Mouse (Mus musculus) heart, adult 2 months (tissue): ENCODE measurements around the gene Prn. TPM values are rescaled to one million over a fixed set of nuclear protein-coding genes. Genes with fewer than 3 reads are reported as not detected.

Source experiments
- DNase-seq, 2 experiments: peaks; one replicate each; pipeline ENCODE4 v3.0.0; 2021
- H3K27ac ChIP-seq: fragments of 200-600 bp; 2 replicates; pipeline ENCODE4 v1.8.1; 2022
- H3K27me3 ChIP-seq: fragments of 200-500 bp; 2 replicates; pipeline ENCODE4 v1.6.1; 2012; ENCODE audit warnings: mild to moderate bottlenecking, low read length, inconsistent platforms, mixed read lengths; ENCODE audit not compliant: control insufficient read depth, insufficient read depth
- H3K36me3 ChIP-seq: fragments of 200-500 bp; 2 replicates; pipeline ENCODE4 v1.6.1; 2012; ENCODE audit warnings: low read length, inconsistent platforms; ENCODE audit not compliant: control insufficient read depth, insufficient read depth
- H3K4me1 ChIP-seq: fragments of 200-500 bp; 2 replicates; pipeline ENCODE4 v1.6.1; 2011; ENCODE audit warnings: low read length; ENCODE audit not compliant: control insufficient read depth, insufficient read depth
- H3K4me3 ChIP-seq: fragments of 200-600 bp; 2 replicates; pipeline ENCODE4 v1.8.1; 2022
- H3K79me2 ChIP-seq: fragments of 200-500 bp; replicated peaks from 2 replicates; pipeline ENCODE4 v1.6.1; 2012; ENCODE audit warnings: mild to moderate bottlenecking, inconsistent platforms, low read length, moderate library complexity, mixed read lengths; ENCODE audit not compliant: control insufficient read depth, insufficient read depth
- H3K9ac ChIP-seq: fragments of 200-500 bp; 2 replicates; pipeline ENCODE4 v1.6.1; 2012; ENCODE audit warnings: low read depth, mild to moderate bottlenecking, control low read depth, inconsistent platforms, low read length, mixed read lengths
- CTCF ChIP-seq: fragments of 200-600 bp; IDR thresholded peaks from 2 replicates; pipeline ENCODE4 v1.8.1; 2022; ENCODE audit warnings: antibody characterized with exemption, mild to moderate bottlenecking, moderate library complexity
- EP300 ChIP-seq: fragments of 200-500 bp; IDR thresholded peaks from 2 replicates; pipeline ENCODE4 v1.6.1; 2011; ENCODE audit warnings: low read depth, low read length, control low read depth; ENCODE audit not compliant: insufficient read depth
- POLR2A ChIP-seq: fragments of 200-500 bp; IDR thresholded peaks from 2 replicates; pipeline ENCODE4 v1.6.1; 2011; ENCODE audit warnings: mild to moderate bottlenecking, low read depth, low read length, control low read depth; ENCODE audit not compliant: insufficient read depth
- whole genome bisulfite sequencing: fragments of 180-500 bp; shearing (Covaris S2); methylation state at CpG from one replicate; pipeline ENCODE4 v1.1.7; 2018; 5-methylcytosine and 5-hydroxymethylcytosine counted together
- intact Hi-C: fragments of 180-260 bp; cut with DNase I; formaldehyde crosslinking; loops from one replicate; pipeline ENCODE4 v1.15.1; 2025
- polyA plus RNA-seq: library from polyadenylated mRNA; depleted of rRNA; stranded (reverse); fragments of >200 nt; gene quantifications from 2 replicates; pipeline ENCODE4 v1.2.3, GENCODE M21; 2012
- total RNA-seq, 2 experiments: library from RNA; stranded (reverse); gene quantifications; 2 replicates each; pipeline ENCODE4 v1.2.3; 2021

Gene Prn
- total and polyA plus RNA-seq, 3 experiments: 0.23 TPM; not detected in 2

DNA sequence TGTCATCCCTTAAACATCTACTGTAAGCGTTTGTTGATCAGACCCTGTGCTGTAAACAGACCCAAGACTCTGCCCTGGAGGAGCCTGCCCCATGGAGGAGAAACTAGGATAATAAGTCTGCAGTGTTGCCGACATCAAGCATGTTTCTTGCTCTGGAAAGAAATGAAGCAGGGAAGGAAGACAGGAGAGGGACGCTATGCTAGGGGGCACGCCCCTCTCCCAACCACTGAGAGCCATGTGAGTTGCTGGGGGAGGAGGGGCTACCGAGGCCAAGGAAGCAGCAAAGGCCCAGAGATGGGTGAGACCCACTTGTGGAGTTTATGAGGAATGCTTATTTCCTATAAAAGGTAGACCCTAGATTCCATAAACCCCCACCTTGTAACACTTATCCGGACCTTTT, 23.3 kb downstream of the Prn start:
- H3K27me3 ChIP-seq: no peaks in the 10 kb centered on the region
- H3K4me1 ChIP-seq: peaks cover 6% of the 10 kb centered on the region
- H3K4me3 ChIP-seq: no peak overlapping the region
- 67% methylated on average over 6 of the region's 6 CpGs for WGBS
- no peak overlapping the region for H3K27ac ChIP-seq
- intact Hi-C loops: no loop called here
- no peaks in the 10 kb centered on the region for H3K79me2 ChIP-seq
- H3K36me3 ChIP-seq: no peaks in the 10 kb centered on the region
- TF ChIP-seq CTCF (no peak), EP300 (no peak), POLR2A (no peak)
- DNase-seq: no peak
- H3K9ac ChIP-seq: no peak overlapping the region

DNA sequence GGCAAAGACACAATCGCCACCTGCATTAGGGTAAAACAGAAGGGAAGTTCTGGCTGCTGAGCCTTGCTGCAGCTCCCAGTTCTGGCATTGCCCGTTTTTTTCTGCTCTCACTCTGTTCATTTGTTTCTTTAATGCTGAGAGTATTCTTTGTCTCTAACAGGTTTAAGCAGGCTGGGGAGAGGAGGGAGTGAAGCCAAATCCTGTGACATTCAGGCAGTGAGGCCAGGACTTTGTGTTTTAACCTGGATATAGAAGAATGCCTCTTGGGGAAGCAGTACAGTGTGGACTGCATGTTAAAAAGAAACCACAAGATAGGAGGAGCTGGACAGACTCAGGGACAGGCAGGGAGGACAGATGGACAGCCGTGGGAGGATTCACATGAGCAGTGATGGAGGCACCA, 23.8 kb downstream of the Prn start:
- no peak overlapping the region for H3K9ac ChIP-seq
- intact Hi-C loops: no loop called here

DNA sequence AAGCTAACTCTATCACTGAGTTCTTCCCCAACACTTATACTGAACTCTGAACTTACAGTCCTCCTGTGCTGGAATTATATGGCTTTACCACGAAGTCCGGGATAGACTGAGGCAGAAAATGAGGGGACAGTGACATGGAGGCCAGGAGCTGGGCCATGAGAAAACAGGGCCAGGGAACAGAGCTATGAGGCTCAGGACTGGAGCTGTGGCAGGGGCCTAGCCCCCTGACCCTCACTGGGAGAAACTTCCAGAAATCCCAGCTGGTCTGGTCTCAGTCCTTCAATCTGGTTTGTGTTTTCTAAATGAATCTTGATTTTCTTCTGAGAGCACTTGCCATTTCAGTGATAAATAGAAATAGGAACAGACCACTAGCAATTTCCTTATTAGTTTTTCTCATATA, 24.5 kb downstream of the Prn start:
- H3K36me3 ChIP-seq: no peaks in the 10 kb centered on the region
- H3K79me2 ChIP-seq: no peaks in the 10 kb centered on the region
- DNase-seq: no peak
- intact Hi-C loops: no loop called here
- 94% methylated on average over 2 of the region's 2 CpGs for WGBS
- H3K27me3 ChIP-seq: no peaks in the 10 kb centered on the region
- H3K4me1 ChIP-seq: peaks cover 6% of the 10 kb centered on the region
- no peak overlapping the region for H3K9ac ChIP-seq
- no peak overlapping the region for H3K27ac ChIP-seq
- H3K4me3 ChIP-seq: no peak overlapping the region
- TF ChIP-seq CTCF (no peak), EP300 (no peak), POLR2A (no peak)

More for the DNA sequence above, 23.8 kb downstream of the Prn start:
- Histone ChIP-seq H3K27me3 (no peaks in the 10 kb centered on the region), H3K4me1 (peaks cover 6% of the 10 kb centered on the region), H3K79me2 (no peaks in the 10 kb centered on the region), H3K36me3 (no peaks in the 10 kb centered on the region), H3K27ac (no peak overlapping the region), H3K4me3 (no peak overlapping the region)
- 51% methylated on average over 3 of the region's 3 CpGs for WGBS
- DNase-seq: no peak
- TF ChIP-seq EP300 (no peak), CTCF (no peak), POLR2A (no peak)

DNA sequence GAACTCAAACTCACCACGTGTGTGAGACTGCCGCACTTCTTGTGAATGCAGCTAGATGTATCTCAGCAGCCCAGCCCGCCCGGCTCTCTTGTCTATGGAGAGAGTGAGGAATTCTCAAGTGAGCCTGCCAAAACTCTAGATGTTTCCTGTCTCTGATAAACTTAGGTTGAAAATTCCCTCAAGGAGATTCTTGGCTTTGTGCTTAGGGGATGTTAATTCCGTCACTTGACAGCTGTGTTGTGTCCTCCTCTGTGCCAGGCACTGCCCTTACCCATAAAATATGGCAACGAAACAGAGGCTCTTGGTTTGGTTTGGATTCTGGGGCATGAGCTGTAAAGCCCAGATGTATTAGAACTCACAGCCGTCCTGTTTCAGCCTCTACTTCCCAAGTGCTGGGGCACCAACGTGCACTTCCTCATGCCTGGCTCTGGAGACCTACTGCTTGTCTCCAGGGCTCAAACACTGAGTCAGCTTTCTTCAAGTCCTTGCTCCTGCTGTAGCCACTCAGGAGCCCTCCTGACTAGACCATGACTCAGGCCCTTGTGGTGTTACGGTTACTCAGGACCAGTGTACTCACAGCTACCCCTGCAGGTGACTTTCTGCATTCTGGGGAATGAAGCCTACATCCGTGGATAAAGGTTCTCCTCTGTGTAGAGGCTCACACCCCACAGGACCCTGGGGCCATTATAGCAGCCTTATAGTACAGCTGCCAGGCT, 25.8 kb downstream of the Prn start:
- intact Hi-C loops: loop anchor here (5.0 kb wide), 1 partner anchor 33 kb away; no protein-coding TSS in a partner anchor

DNA sequence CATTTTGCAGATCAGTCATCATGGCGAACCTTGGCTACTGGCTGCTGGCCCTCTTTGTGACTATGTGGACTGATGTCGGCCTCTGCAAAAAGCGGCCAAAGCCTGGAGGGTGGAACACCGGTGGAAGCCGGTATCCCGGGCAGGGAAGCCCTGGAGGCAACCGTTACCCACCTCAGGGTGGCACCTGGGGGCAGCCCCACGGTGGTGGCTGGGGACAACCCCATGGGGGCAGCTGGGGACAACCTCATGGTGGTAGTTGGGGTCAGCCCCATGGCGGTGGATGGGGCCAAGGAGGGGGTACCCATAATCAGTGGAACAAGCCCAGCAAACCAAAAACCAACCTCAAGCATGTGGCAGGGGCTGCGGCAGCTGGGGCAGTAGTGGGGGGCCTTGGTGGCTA, 26.7 kb downstream of the Prn start:
- no peaks in the 10 kb centered on the region for H3K36me3 ChIP-seq
- H3K27ac ChIP-seq: no peak overlapping the region
- TF ChIP-seq EP300 (no peak), POLR2A (no peak)
- no peaks in the 10 kb centered on the region for H3K79me2 ChIP-seq
- H3K4me3 ChIP-seq: no peak overlapping the region
- DNase-seq: no peak
- no peaks in the 10 kb centered on the region for H3K27me3 ChIP-seq
- no peak overlapping the region for H3K9ac ChIP-seq
- intact Hi-C loops: loop anchor here (5.0 kb wide), 1 partner anchor 34 kb away; no protein-coding TSS in a partner anchor
- H3K4me1 ChIP-seq: peaks cover 6% of the 10 kb centered on the region
- WGBS: 99% methylated on average over 10 of the region's 10 CpGs

More for the DNA sequence above, 25.8 kb downstream of the Prn start:
- peak; percentile 64 for TF ChIP-seq CTCF
- TF ChIP-seq POLR2A: no peak
- no peak for TF ChIP-seq EP300
- Histone ChIP-seq H3K4me1 (peaks cover 6% of the 10 kb centered on the region), H3K27ac (no peak overlapping the region), H3K79me2 (no peaks in the 10 kb centered on the region), H3K4me3 (no peak overlapping the region), H3K36me3 (no peaks in the 10 kb centered on the region), H3K9ac (no peak overlapping the region), H3K27me3 (no peaks in the 10 kb centered on the region)
- DNase-seq: peak in 1 of 2 experiments; percentile 45
- WGBS: 19% methylated on average over 10 of the region's 10 CpGs

DNA sequence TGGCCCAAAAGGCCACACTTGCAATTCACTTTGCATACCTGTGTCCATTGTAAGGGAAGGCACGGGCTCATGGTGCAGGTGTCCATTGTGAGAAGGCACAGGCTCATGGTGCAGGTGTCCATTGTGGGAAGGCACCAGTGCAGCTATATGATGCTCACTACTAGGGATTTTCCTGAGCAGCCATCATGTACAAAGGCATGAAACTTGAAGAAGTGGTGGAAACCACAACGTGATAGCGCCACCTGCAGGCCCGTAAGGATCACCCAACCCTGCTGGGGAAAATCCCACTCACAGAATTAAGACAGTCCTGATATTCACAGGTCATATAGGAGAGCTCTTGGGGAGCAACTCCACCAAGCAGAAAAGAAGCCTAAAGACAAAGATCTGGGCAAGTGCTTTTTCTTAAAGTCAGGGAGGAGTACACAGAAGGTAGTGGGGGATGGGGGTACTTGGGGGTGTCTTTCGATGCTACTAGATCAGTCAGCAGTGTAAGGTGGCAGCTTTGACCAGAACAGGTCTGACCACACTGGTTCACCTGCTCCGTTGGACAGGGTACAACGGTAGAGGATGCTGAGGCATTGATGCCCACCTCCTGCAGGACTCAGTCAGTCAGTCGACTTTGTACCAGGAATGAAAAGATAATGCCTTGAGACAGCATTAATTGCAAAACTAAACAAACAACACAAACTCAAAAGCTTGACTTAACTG, 29.8 kb downstream of the Prn start:
- intact Hi-C loops: loop anchor here (2.0 to 10.0 kb wide), 3 partner anchors 37 to 385 kb away; no protein-coding TSS in a partner anchor

More for the DNA sequence above, 29.8 kb downstream of the Prn start:
- H3K79me2 ChIP-seq: no peaks in the 10 kb centered on the region
- H3K9ac ChIP-seq: no peak overlapping the region
- TF ChIP-seq EP300 (0 out of 2 replicates have a peak, but pooled peaks have one; percentile 63), CTCF (peak; percentile 83), POLR2A (no peak)
- H3K27ac ChIP-seq: no peak overlapping the region
- 47% methylated on average over 8 of the region's 8 CpGs for WGBS
- H3K36me3 ChIP-seq: no peaks in the 10 kb centered on the region
- peaks cover 6% of the 10 kb centered on the region for H3K4me1 ChIP-seq
- H3K27me3 ChIP-seq: no peaks in the 10 kb centered on the region
- DNase-seq: peak; percentile 44 to 64
- H3K4me3 ChIP-seq: no peak overlapping the region
